ENCODE assay signal across 22 mouse cellular contexts in genomic region chr8:105563871-105564270, GRCm38 (mm10). TPM values are rescaled to one million over a fixed set of nuclear protein-coding genes. Genes with fewer than 3 reads are reported as not detected.
A peak's percentile ranks its signal among the peaks of the same experiment; 100 is the strongest.
DNase-seq lines count a peak whose midpoint lies in the region; ATAC-seq lines count a peak whose summit lies in the region.
"Had no signal": no experiment of that assay in that cellular context is flagged by ENCODE, and none has a peak within 500 bp of the region (broad histone marks: within the 10 kb centered on the region; RNA-seq: fewer than 3 reads in every experiment).

No protein-coding gene starts in this region.

- DNase-seq in hindbrain, embryonic 10.5 days (ENCODE audit: low spot score), result no peak
- DNase-seq in liver, result no peak
- peak; percentile 22 for DNase-seq in MEL-GATA-1-ER (ENCODE audit: extremely low read depth, low read depth)
- DNase-seq: adrenal gland, postnatal 25 days; cerebellum, adult 11 months; cerebellum, postnatal 10 days; heart, adult 18-20 months; kidney, adult 18-20 months; kidney, postnatal 10 days; layer of hippocampus, postnatal 36 days; lung, postnatal 10 days; thymus, postnatal 25 days had no signal

- peak overlapping the region; percentile 5 for H3K4me3 ChIP-seq in erythroblast, embryonic 14.5 days (replicated peaks)
- no peak overlapping the region for H3K4me3 ChIP-seq in hindbrain, embryonic 15.5 days
- H3K4me3 ChIP-seq in hindbrain, embryonic 10.5 days, result no peak overlapping the region
- H3K4me3 ChIP-seq in liver, embryonic 15.5 days (replicated peaks), result no peak overlapping the region
- H3K4me3 ChIP-seq: forebrain, embryonic 10.5 days; limb, embryonic 15.5 days; midbrain, embryonic 10.5 days had no signal

- no peak overlapping the region for H3K27ac ChIP-seq in hindbrain, embryonic 15.5 days (replicated peaks)
- no peak overlapping the region for H3K27ac ChIP-seq in hindbrain, embryonic 10.5 days
- no peak overlapping the region for H3K27ac ChIP-seq in liver, embryonic 15.5 days (replicated peaks)
- H3K27ac ChIP-seq: forebrain, embryonic 10.5 days; layer of hippocampus, adult 2 months; limb, embryonic 15.5 days; midbrain, embryonic 10.5 days had no signal

- ATAC-seq in erythroblast, adult 5-6 weeks (replicated peaks; ENCODE audit: low FRiP score, poor library complexity, severe bottlenecking), result no peak
- no peak for ATAC-seq in hindbrain, embryonic 15.5 days (ENCODE audit: low FRiP score, low read depth)
- ATAC-seq in liver, embryonic 15.5 days (ENCODE audit: insufficient read depth), result no peak
- ATAC-seq: CD4-positive, CD25-positive, alpha-beta regulatory T cell, adult 4 months; hindbrain, embryonic 16.5 days had no signal

- 89% methylated on average over 1 of the region's 1 CpGs for WGBS in hindbrain, embryonic 15.5 days
- WGBS in hindbrain, embryonic 10.5 days, result 89% methylated on average over 1 of the region's 1 CpGs
- 60% methylated on average over 1 of the region's 1 CpGs for WGBS in liver, embryonic 15.5 days (ENCODE audit: insufficient replicate concordance)

- peaks cover 39% of the 10 kb centered on the region for H3K36me3 ChIP-seq in erythroblast, embryonic 14.5 days (ENCODE audit: control insufficient read depth)
- no peaks in the 10 kb centered on the region; the same call in 1 of the 2 replicates for H3K36me3 ChIP-seq in hindbrain, embryonic 15.5 days
- H3K36me3 ChIP-seq in hindbrain, embryonic 10.5 days, result no peaks in the 10 kb centered on the region
- peaks cover 22% of the 10 kb centered on the region for H3K36me3 ChIP-seq in liver, embryonic 15.5 days (replicated peaks)

- no peak overlapping the region for H3K9ac ChIP-seq in hindbrain, embryonic 15.5 days
- H3K9ac ChIP-seq in liver, embryonic 15.5 days, result peak overlapping the region; percentile 23; the same call in 1 of the 2 replicates
- H3K9ac ChIP-seq: limb, embryonic 15.5 days had no signal

- H3K27me3 ChIP-seq in erythroblast, embryonic 14.5 days (ENCODE audit: control insufficient read depth), result no peaks in the 10 kb centered on the region
- H3K27me3 ChIP-seq in hindbrain, embryonic 15.5 days, result no peaks in the 10 kb centered on the region
- peaks cover 11% of the 10 kb centered on the region for H3K27me3 ChIP-seq in hindbrain, embryonic 10.5 days (ENCODE audit: insufficient read depth, poor library complexity, severe bottlenecking)
- peaks cover 7% of the 10 kb centered on the region; the same call in 1 of the 2 replicates for H3K27me3 ChIP-seq in liver, embryonic 15.5 days
- H3K27me3 ChIP-seq: limb, embryonic 15.5 days had no signal

- peak overlapping the region; percentile 16; the same call in 1 of the 2 replicates for H3K4me2 ChIP-seq in hindbrain, embryonic 15.5 days
- H3K4me2 ChIP-seq in liver, embryonic 15.5 days, result peak overlapping the region; percentile 28; the same call in 1 of the 2 replicates
- H3K4me2 ChIP-seq: limb, embryonic 15.5 days had no signal

- no peaks in the 10 kb centered on the region for H3K9me3 ChIP-seq in erythroblast, embryonic 14.5 days (ENCODE audit: control insufficient read depth, low read length)
- no peaks in the 10 kb centered on the region for H3K9me3 ChIP-seq in hindbrain, embryonic 15.5 days
- no peaks in the 10 kb centered on the region for H3K9me3 ChIP-seq in hindbrain, embryonic 10.5 days
- H3K9me3 ChIP-seq in liver, embryonic 15.5 days (replicated peaks), result no peaks in the 10 kb centered on the region
- H3K9me3 ChIP-seq: forebrain, embryonic 10.5 days; limb, embryonic 15.5 days; midbrain, embryonic 10.5 days had no signal

- peaks cover 57% of the 10 kb centered on the region for H3K4me1 ChIP-seq in erythroblast, embryonic 14.5 days (ENCODE audit: control insufficient read depth)
- H3K4me1 ChIP-seq in hindbrain, embryonic 15.5 days (replicated peaks), result peaks cover 45% of the 10 kb centered on the region
- peaks cover 37% of the 10 kb centered on the region for H3K4me1 ChIP-seq in hindbrain, embryonic 10.5 days (replicated peaks)
- peaks cover 50% of the 10 kb centered on the region for H3K4me1 ChIP-seq in liver, embryonic 15.5 days (replicated peaks)

RNA-seq across cellular contexts. Expression of gene Atp6v0d1, which starts 2.0 kb away (rescaled TPM):
- 7.7 and 7.8 TPM in 2 replicates for polyA plus RNA-seq in erythroblast, embryonic 14.5 days (2012)
- 72.8 and 90.9 TPM in 2 replicates for total RNA-seq in erythroblast, adult 5-6 weeks (2015; ENCODE audit: low replicate concordance)
- 46.0 and 50.9 TPM in 2 replicates for total RNA-seq in erythroblast, adult 5-6 weeks (2017; ENCODE audit: low replicate concordance)
- polyA plus RNA-seq in hindbrain, embryonic 15.5 days (2015; fragmentation: Nextera tagmentation; extraction: Ambion mirVana), result 222 and 231 TPM in 2 replicates
- 90.8 and 119 TPM in 2 replicates for polyA plus RNA-seq in hindbrain, embryonic 10.5 days (2016; fragmentation: Nextera tagmentation; extraction: Ambion mirVana)
- polyA plus RNA-seq in liver, embryonic 15.5 days (2015; fragmentation: Nextera tagmentation; extraction: Ambion mirVana), result 52.4 and 59.4 TPM in 2 replicates

RNA-seq across cellular contexts. Expression of gene Ripor1, which starts 41.2 kb away (rescaled TPM):
- 0.23 and 0.27 TPM in 2 replicates for polyA plus RNA-seq in erythroblast, embryonic 14.5 days (2012)
- total RNA-seq in erythroblast, adult 5-6 weeks (2015; ENCODE audit: low replicate concordance), result 16.3 and 17.6 TPM in 2 replicates
- 1.7 and 2.6 TPM in 2 replicates for total RNA-seq in erythroblast, adult 5-6 weeks (2017; ENCODE audit: low replicate concordance)
- polyA plus RNA-seq in hindbrain, embryonic 15.5 days (2015; fragmentation: Nextera tagmentation; extraction: Ambion mirVana), result 35.2 and 39.3 TPM in 2 replicates
- 17.7 and 23.7 TPM in 2 replicates for polyA plus RNA-seq in hindbrain, embryonic 10.5 days (2016; fragmentation: Nextera tagmentation; extraction: Ambion mirVana)
- polyA plus RNA-seq in liver, embryonic 15.5 days (2015; fragmentation: Nextera tagmentation; extraction: Ambion mirVana), result 7.1 and 7.2 TPM in 2 replicates

RNA-seq across cellular contexts. Expression of gene Hsd11b2, which starts 45.3 kb away (rescaled TPM):
- polyA plus RNA-seq in erythroblast, embryonic 14.5 days (2012), result not detected in 2 replicates
- total RNA-seq in erythroblast, adult 5-6 weeks (2015; ENCODE audit: low replicate concordance), result 2.3 TPM in 1 of 2 replicates, not detected in the other
- total RNA-seq in erythroblast, adult 5-6 weeks (2017; ENCODE audit: low replicate concordance), result not detected in 2 replicates
- polyA plus RNA-seq in hindbrain, embryonic 15.5 days (2015; fragmentation: Nextera tagmentation; extraction: Ambion mirVana), result 7.2 and 9.7 TPM in 2 replicates
- 24.1 and 36.7 TPM in 2 replicates for polyA plus RNA-seq in hindbrain, embryonic 10.5 days (2016; fragmentation: Nextera tagmentation; extraction: Ambion mirVana)
- 0.40 and 0.58 TPM in 2 replicates for polyA plus RNA-seq in liver, embryonic 15.5 days (2015; fragmentation: Nextera tagmentation; extraction: Ambion mirVana)
- total RNA-seq: layer of hippocampus, adult 2 months; layer of hippocampus, postnatal 36 days had no signal
- polyA plus RNA-seq: CD4-positive, CD25-positive, alpha-beta regulatory T cell, adult 4 months had no signal
